Mouse (Mus musculus): ENCODE measurements around the gene Ssbp3. TPM values are rescaled to one million over a fixed set of nuclear protein-coding genes. Genes with fewer than 3 reads are reported as not detected.

The Ssbp3 gene
- total and polyA plus RNA-seq, 3 experiments: 30.5 to 242 (median 116) TPM

DNA sequence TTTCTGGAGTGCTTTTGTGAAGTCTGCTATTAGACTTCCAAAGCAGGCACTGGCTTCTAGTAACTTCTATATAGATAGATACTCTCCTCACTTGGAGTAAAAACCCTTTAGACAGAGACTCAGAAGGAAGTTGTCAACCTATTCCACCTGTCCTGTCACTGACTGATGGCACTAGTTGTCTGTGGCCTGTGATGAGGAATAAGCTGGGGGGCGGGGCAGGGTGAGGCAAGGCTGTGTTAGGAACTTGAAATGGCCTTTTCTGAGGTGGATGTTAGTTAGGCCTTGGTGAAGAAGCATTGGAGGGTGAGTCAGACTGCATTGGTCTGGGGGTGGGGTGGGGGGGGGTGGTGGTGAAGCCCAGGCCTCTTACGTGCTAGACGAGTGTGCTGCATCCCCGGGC is 65.4 kb downstream of the Ssbp3 start:
- Histone ChIP-seq H3K27ac (ENCODE audit: control insufficient read depth, low read depth, low read length) (no peak overlapping the region), H3K27me3 (ENCODE audit: control insufficient read depth in 1 of 2, insufficient read depth in 2 of 2, low read length in 2 of 2) (no peaks in the 10 kb centered on the region), H3K4me1 (ENCODE audit: control insufficient read depth in 1 of 2, insufficient read depth in 2 of 2, low read length in 2 of 2) (peaks cover 1 to 7% of the 10 kb centered on the region in 2 experiments), H3K36me3 (ENCODE audit: control insufficient read depth in 1 of 2, insufficient read depth in 2 of 2, low read length in 2 of 2) (peaks cover 4 to 6% of the 10 kb centered on the region in 2 experiments), H3K9ac (ENCODE audit: control insufficient read depth, low read depth, low read length, poor library complexity, severe bottlenecking) (no peak overlapping the region), H3K9me3 (replicated peaks; ENCODE audit: insufficient read depth, low read length) (no peaks in the 10 kb centered on the region), H3K79me2 (ENCODE audit: control insufficient read depth, insufficient read depth, low read length, poor library complexity) (peaks cover 6% of the 10 kb centered on the region; the same call in 1 of the 2 replicates), H3K4me3 (ENCODE audit: control insufficient read depth in 1 of 2, insufficient read depth in 1 of 2, low read depth in 2 of 2, low read length in 2 of 2) (no peak overlapping the region)
- DNase-seq (ENCODE audit: low read depth, low spot score): no peak
- TF ChIP-seq MYB (IDR thresholded peaks at IDR 0.05; ENCODE audit: low read depth, low read length): no peak
- no peak for TF ChIP-seq POLR2AphosphoS5 (IDR thresholded peaks at IDR 0.05; ENCODE audit: borderline replicate concordance, low read depth, low read length)
- no peak for TF ChIP-seq CTCF (IDR thresholded peaks at IDR 0.05 in 2 of 3, conservative IDR thresholded peaks at IDR 0.05 in 1 of 3; ENCODE audit: control insufficient read depth in 1 of 3, insufficient read depth in 1 of 3, low read depth in 2 of 3, low read length in 3 of 3, poor library complexity in 1 of 3, severe bottlenecking in 1 of 3)
- TF ChIP-seq ZKSCAN1 (IDR thresholded peaks at IDR 0.05; ENCODE audit: low read depth, low read length): no peak
- no peak for TF ChIP-seq ETS1 (IDR thresholded peaks at IDR 0.05; ENCODE audit: low read depth, low read length)
- no peak for TF ChIP-seq E2F4 (IDR thresholded peaks at IDR 0.05; ENCODE audit: borderline replicate concordance, low read depth, low read length)

DNA sequence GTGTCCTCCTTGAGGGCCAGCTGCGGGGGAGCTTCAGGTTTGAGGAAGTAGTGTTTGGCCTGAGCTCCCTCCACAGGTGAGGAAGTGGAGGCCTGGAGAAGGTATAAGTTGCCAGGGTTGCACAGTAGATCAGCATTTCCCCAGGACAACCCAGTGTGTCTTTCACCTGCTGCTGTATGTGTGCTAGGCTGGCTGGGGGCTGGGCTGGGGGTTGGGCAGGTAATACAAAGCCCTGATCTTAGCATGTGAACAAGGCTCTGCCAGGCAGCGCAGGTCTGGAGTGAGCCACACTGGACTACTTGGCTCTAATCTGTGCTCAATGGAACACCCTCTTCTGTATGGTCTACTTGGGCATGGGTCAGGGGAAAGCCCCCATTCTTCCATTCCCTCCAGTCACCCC is 66.1 kb downstream of the Ssbp3 start:
- Histone ChIP-seq H3K9me3 (replicated peaks; ENCODE audit: insufficient read depth, low read length) (no peaks in the 10 kb centered on the region), H3K4me1 (ENCODE audit: control insufficient read depth in 1 of 2, insufficient read depth in 2 of 2, low read length in 2 of 2) (peaks cover 6 to 11% of the 10 kb centered on the region in 2 experiments), H3K79me2 (ENCODE audit: control insufficient read depth, insufficient read depth, low read length, poor library complexity) (peaks cover 7% of the 10 kb centered on the region; the same call in 1 of the 2 replicates), H3K36me3 (ENCODE audit: control insufficient read depth in 1 of 2, insufficient read depth in 2 of 2, low read length in 2 of 2) (peaks cover 6 to 10% of the 10 kb centered on the region in 2 experiments), H3K4me3 (ENCODE audit: control insufficient read depth in 1 of 2, insufficient read depth in 1 of 2, low read depth in 2 of 2, low read length in 2 of 2) (no peak overlapping the region), H3K9ac (ENCODE audit: control insufficient read depth, low read depth, low read length, poor library complexity, severe bottlenecking) (no peak overlapping the region), H3K27ac (ENCODE audit: control insufficient read depth, low read depth, low read length) (no peak overlapping the region), H3K27me3 (ENCODE audit: control insufficient read depth in 1 of 2, insufficient read depth in 2 of 2, low read length in 2 of 2) (no peaks in the 10 kb centered on the region)
- DNase-seq (ENCODE audit: low read depth, low spot score): no peak
- TF ChIP-seq POLR2A (IDR thresholded peaks at IDR 0.05; ENCODE audit: control insufficient read depth in 1 of 2, insufficient read depth in 1 of 2, low read depth in 1 of 2, low read length in 2 of 2, poor library complexity in 1 of 2) (no peak), POLR2AphosphoS2 (IDR thresholded peaks at IDR 0.05; ENCODE audit: low read length) (no peak), MXI1 (IDR thresholded peaks at IDR 0.05; ENCODE audit: low read depth, low read length) (no peak), TAL1 (IDR thresholded peaks at IDR 0.05; ENCODE audit: low read length) (no peak), GATA1 (IDR thresholded peaks at IDR 0.05; ENCODE audit: low read depth, low read length) (no peak), MYC (IDR thresholded peaks at IDR 0.05; ENCODE audit: low read depth, low read length) (no peak), USF2 (IDR thresholded peaks at IDR 0.05; ENCODE audit: borderline replicate concordance in 1 of 2, insufficient read depth in 1 of 2, low read depth in 1 of 2, low read length in 2 of 2) (no peak), MAFK (IDR thresholded peaks at IDR 0.05; ENCODE audit: borderline replicate concordance, low read depth, low read length) (no peak), NELFE (IDR thresholded peaks at IDR 0.05; ENCODE audit: low read depth, low read length) (no peak), GABPA (IDR thresholded peaks at IDR 0.05; ENCODE audit: low read depth, low read length) (no peak), JUND (IDR thresholded peaks at IDR 0.05; ENCODE audit: low read depth, low read length) (no peak), TBP (IDR thresholded peaks at IDR 0.05; ENCODE audit: low read depth, low read length) (no peak), POLR2AphosphoS5 (IDR thresholded peaks at IDR 0.05; ENCODE audit: borderline replicate concordance, low read depth, low read length) (no peak), E2F4 (IDR thresholded peaks at IDR 0.05; ENCODE audit: borderline replicate concordance, low read depth, low read length) (no peak), HCFC1 (IDR thresholded peaks at IDR 0.05; ENCODE audit: low read depth, low read length) (no peak), USF1 (IDR thresholded peaks at IDR 0.05; ENCODE audit: low read depth, low read length) (no peak), NRF1 (IDR thresholded peaks at IDR 0.05; ENCODE audit: insufficient read depth, low read depth, low read length, poor library complexity, severe bottlenecking) (no peak), TCF12 (IDR thresholded peaks at IDR 0.05; ENCODE audit: low read depth, low read length) (no peak)

Data from MEL (cell line).